Mouse (Mus musculus): ENCODE measurements around the gene Maml1. TPM values are rescaled to one million over a fixed set of nuclear protein-coding genes. Genes with fewer than 3 reads are reported as not detected.

Maml1 gene
- polyA plus RNA-seq, 1 experiment from 2014 or later: 5.6 TPM

GRCm38 (mm10) chr11:50207344-50207743 is 84.8 kb downstream of the Maml1 start:
- DNase-seq (ENCODE audit: low spot score) (no peak), ATAC-seq (replicated peaks; ENCODE audit: low FRiP score) (no peak)
- Histone ChIP-seq H3K27me3 (replicated peaks; ENCODE audit: control insufficient read depth, insufficient read depth, low read length) (no peaks in the 10 kb centered on the region), H3K4me3 (ENCODE audit: low read depth, low read length) (no peak overlapping the region), H3K9me3 (ENCODE audit: control insufficient read depth, low read length) (no peaks in the 10 kb centered on the region), H3K27ac (ENCODE audit: low read depth, low read length) (no peak overlapping the region), H3K4me1 (replicated peaks; ENCODE audit: control insufficient read depth, insufficient read depth, low read length) (peaks cover 8% of the 10 kb centered on the region; the same call in 1 of the 2 replicates), H3K36me3 (ENCODE audit: control insufficient read depth, insufficient read depth, low read length) (peaks cover 47% of the 10 kb centered on the region), H3K4me2 (no peak overlapping the region), H3K9ac (ENCODE audit: low read depth, low read length) (no peak overlapping the region)
- 94% methylated on average over 14 of the region's 14 CpGs for WGBS

- Histone ChIP-seq H3K4me3 (ENCODE audit: low read depth, low read length) (no peak overlapping the region), H3K9me3 (ENCODE audit: control insufficient read depth, low read length) (no peaks in the 10 kb centered on the region), H3K27ac (ENCODE audit: low read depth, low read length) (no peak overlapping the region), H3K9ac (ENCODE audit: low read depth, low read length) (no peak overlapping the region), H3K27me3 (replicated peaks; ENCODE audit: control insufficient read depth, insufficient read depth, low read length) (no peaks in the 10 kb centered on the region), H3K4me1 (replicated peaks; ENCODE audit: control insufficient read depth, insufficient read depth, low read length) (peaks cover 5% of the 10 kb centered on the region; the same call in 1 of the 2 replicates), H3K4me2 (no peak overlapping the region), H3K36me3 (ENCODE audit: control insufficient read depth, insufficient read depth, low read length) (peaks cover 60% of the 10 kb centered on the region)
- no peak for DNase-seq (ENCODE audit: low spot score)
- 83% methylated on average over 2 of the region's 2 CpGs for WGBS
- no peak for ATAC-seq (replicated peaks; ENCODE audit: low FRiP score)
Observed at GRCm38 (mm10) chr11:50206037-50206436, 86.1 kb downstream of the Maml1 start.

Small RNA genes within 50 kb of the gene (microRNA-seq; reads per million reads assigned to microRNA genes)
- 1.1 reads per million for gene Mir6919 (ENCODE audit: borderline number of aligned reads)

Other genes starting within 250 kb of the Maml1 start
- 30.1 and 34.0 TPM in 2 replicates for gene Tbc1d9b, start 160.9 kb downstream of the Maml1 start, polyA plus RNA-seq (2014; fragmentation: Nextera tagmentation; extraction: Ambion mirVana)
- gene Mrnip, start 117.9 kb downstream of the Maml1 start, polyA plus RNA-seq (2014; fragmentation: Nextera tagmentation; extraction: Ambion mirVana): 13.9 and 18.7 TPM in 2 replicates
- 176 and 177 TPM in 2 replicates for gene Sqstm1, start 81.5 kb downstream of the Maml1 start, polyA plus RNA-seq (2014; fragmentation: Nextera tagmentation; extraction: Ambion mirVana)
- gene Mgat4b, start 81.4 kb downstream of the Maml1 start, polyA plus RNA-seq (2014; fragmentation: Nextera tagmentation; extraction: Ambion mirVana): 22.3 and 25.4 TPM in 2 replicates
- 0.82 and 2.6 TPM in 2 replicates for gene Ltc4s, start 53.7 kb downstream of the Maml1 start, polyA plus RNA-seq (2014; fragmentation: Nextera tagmentation; extraction: Ambion mirVana)
- 267 and 285 TPM in 2 replicates for gene Canx, start 33.4 kb upstream of the Maml1 start, polyA plus RNA-seq (2014; fragmentation: Nextera tagmentation; extraction: Ambion mirVana)
- gene Cby3, start 62.2 kb upstream of the Maml1 start, polyA plus RNA-seq (2014; fragmentation: Nextera tagmentation; extraction: Ambion mirVana): not detected in 2 replicates
- 341 and 346 TPM in 2 replicates for gene Hnrnph1, start 84.7 kb upstream of the Maml1 start, polyA plus RNA-seq (2014; fragmentation: Nextera tagmentation; extraction: Ambion mirVana)
- gene Rufy1, start 138.8 kb upstream of the Maml1 start, polyA plus RNA-seq (2014; fragmentation: Nextera tagmentation; extraction: Ambion mirVana): 18.7 and 19.2 TPM in 2 replicates